Mouse (Mus musculus) frontal cortex, adult 2 months (tissue): ENCODE results near the gene Krt6a. TPM values are rescaled to one million over a fixed set of nuclear protein-coding genes. Genes with fewer than 3 reads are reported as not detected.

Experiments used
- polyA plus RNA-seq: library from polyadenylated mRNA; depleted of rRNA; stranded (reverse); fragments of >200 nt; gene quantifications from 2 replicates; pipeline ENCODE4 v1.2.3, GENCODE M21; 2012; rRNA removed

Gene Krt6a
- polyA plus RNA-seq, 1 experiment, result not detected

Other genes with a start within 250 kb of the Krt6a start
- not detected in 2 replicates for gene Krt88, start 246.6 kb downstream of the Krt6a start, polyA plus RNA-seq
- not detected in 2 replicates for gene Krt81, start 230.6 kb downstream of the Krt6a start, polyA plus RNA-seq
- gene Krt86, start 220.8 kb downstream of the Krt6a start, polyA plus RNA-seq, result 0.10 TPM in 1 of 2 replicates, not detected in the other
- gene Krt83, start 202.8 kb downstream of the Krt6a start, polyA plus RNA-seq, result not detected in 2 replicates
- gene Gm49425, start 177.0 kb downstream of the Krt6a start, polyA plus RNA-seq, result not detected in 2 replicates
- 0.06 TPM in 1 of 2 replicates, not detected in the other for gene Krt84, start 161.5 kb downstream of the Krt6a start, polyA plus RNA-seq
- gene Krt82, start 143.6 kb downstream of the Krt6a start, polyA plus RNA-seq, result not detected in 2 replicates
- 0.08 and 0.10 TPM in 2 replicates for gene Krt90, start 131.4 kb downstream of the Krt6a start, polyA plus RNA-seq
- not detected in 2 replicates for gene Krt75, start 120.4 kb downstream of the Krt6a start, polyA plus RNA-seq
- not detected in 2 replicates for gene Gm5414, start 66.1 kb downstream of the Krt6a start, polyA plus RNA-seq
- not detected in 2 replicates for gene Gm5478, start 46.9 kb downstream of the Krt6a start, polyA plus RNA-seq
- gene Krt6b, start 14.0 kb downstream of the Krt6a start, polyA plus RNA-seq, result not detected in 2 replicates
- 0.08 TPM in 1 of 2 replicates, not detected in the other for gene Krt5, start 18.6 kb upstream of the Krt6a start, polyA plus RNA-seq
- not detected in 2 replicates for gene Krt71, start 48.8 kb upstream of the Krt6a start, polyA plus RNA-seq
- gene Krt72, start 92.2 kb upstream of the Krt6a start, polyA plus RNA-seq, result 0.17 and 0.28 TPM in 2 replicates
- gene Krt73, start 108.0 kb upstream of the Krt6a start, polyA plus RNA-seq, result 0.78 and 0.92 TPM in 2 replicates
- gene Krt2, start 123.9 kb upstream of the Krt6a start, polyA plus RNA-seq, result 0.02 TPM in 1 of 2 replicates, not detected in the other
- gene Krt1, start 156.5 kb upstream of the Krt6a start, polyA plus RNA-seq, result 3.8 and 5.4 TPM in 2 replicates
- 5.6 and 9.1 TPM in 2 replicates for gene Krt77, start 175.4 kb upstream of the Krt6a start, polyA plus RNA-seq
- gene Krt76, start 198.6 kb upstream of the Krt6a start, polyA plus RNA-seq, result not detected in 2 replicates
- not detected in 2 replicates for gene Krt4, start 230.4 kb upstream of the Krt6a start, polyA plus RNA-seq
- gene Krt79, start 246.0 kb upstream of the Krt6a start, polyA plus RNA-seq, result 0.34 TPM in 1 of 2 replicates, not detected in the other